Mouse (Mus musculus) E14TG2a.4 (cell line): Measurements from ENCODE around the gene Inafm2.

ENCODE experiments used
- CTCF ChIP-seq: conservative IDR thresholded peaks from 2 replicates; pipeline ENCODE4 v1.5.1; 2014; ENCODE audit warnings: low read length
- NANOG ChIP-seq: IDR thresholded peaks from 2 replicates; pipeline ENCODE4 v1.6.1; 2014; ENCODE audit warnings: borderline replicate concordance, low read length, mixed read lengths
- POU5F1 ChIP-seq: IDR thresholded peaks from 2 replicates; pipeline ENCODE4 v1.6.1; 2014; ENCODE audit warnings: low read length, borderline replicate concordance

DNA sequence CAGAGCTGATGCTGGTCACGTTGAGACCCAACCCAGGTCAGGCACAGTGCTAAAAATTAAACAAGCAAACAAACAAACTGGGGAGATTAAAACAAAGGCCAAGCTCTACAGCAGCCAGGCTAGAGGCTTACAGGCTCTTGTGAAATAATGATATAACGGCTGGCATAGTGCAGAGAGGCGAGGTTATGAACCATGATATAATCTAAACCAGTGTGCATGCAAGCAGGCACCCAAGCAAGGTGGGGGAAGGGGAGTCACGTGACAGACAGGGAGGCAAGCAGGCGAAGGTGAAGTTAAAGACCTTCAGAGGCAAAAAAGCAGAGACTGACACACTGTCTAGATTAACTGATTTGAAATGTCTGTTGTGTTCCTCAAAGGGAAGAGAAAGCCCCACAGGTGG, 37.5 kb downstream of the Inafm2 start:
- no peak for TF ChIP-seq CTCF
- TF ChIP-seq POU5F1: no peak
- TF ChIP-seq NANOG: no peak
